Mouse (Mus musculus) hindbrain, embryonic 14.5 days (tissue): ENCODE results near the gene Gprc5d. TPM values are rescaled to one million over a fixed set of nuclear protein-coding genes. Genes with fewer than 3 reads are reported as not detected.

Experiments
- ATAC-seq: fragments of 200-750 bp; cut with Nextera tagmentation; 2 replicates; pipeline ENCODE4 v1.8.0; 2017; ENCODE audit warnings: moderate number of reproducible peaks, mild to moderate bottlenecking, moderate TSS enrichment, moderate library complexity; ENCODE audit not compliant: low FRiP score
- DNase-seq: peaks from one replicate; pipeline ENCODE4 v3.0.0-alpha.2; 2015; ENCODE audit warnings: low spot score
- H3K27ac ChIP-seq: fragments of 300-500 bp; sonication (generic); 2 replicates; pipeline ENCODE4 v1.5.1; 2014; ENCODE audit warnings: mild to moderate bottlenecking, moderate library complexity
- H3K27me3 ChIP-seq: fragments of 300-500 bp; sonication (generic); 2 replicates; pipeline ENCODE4 v1.6.1; 2014; ENCODE audit warnings: mild to moderate bottlenecking, low read length, mixed read lengths; ENCODE audit not compliant: control insufficient read depth, insufficient read depth
- H3K36me3 ChIP-seq: fragments of 300-500 bp; sonication (generic); replicated peaks from 2 replicates; pipeline ENCODE4 v1.6.1; 2014; ENCODE audit not compliant: control insufficient read depth, insufficient read depth
- H3K4me1 ChIP-seq: fragments of 300-500 bp; sonication (generic); replicated peaks from 2 replicates; pipeline ENCODE4 v1.6.1; 2014; ENCODE audit warnings: antibody characterized with exemption, low read length, mixed read lengths; ENCODE audit not compliant: control insufficient read depth, insufficient read depth
- H3K4me2 ChIP-seq: fragments of 300-500 bp; sonication (generic); replicated peaks from 2 replicates; pipeline ENCODE4 v1.6.1; 2014; ENCODE audit warnings: mild to moderate bottlenecking, moderate library complexity
- H3K4me3 ChIP-seq: fragments of 300-500 bp; sonication (generic); replicated peaks from 2 replicates; pipeline ENCODE4 v1.5.1; 2014; ENCODE audit warnings: mild to moderate bottlenecking, low read length
- H3K9ac ChIP-seq: fragments of 300-500 bp; sonication (generic); 2 replicates; pipeline ENCODE4 v1.6.1; 2014
- H3K9me3 ChIP-seq: fragments of 300-500 bp; sonication (generic); 2 replicates; pipeline ENCODE4 v1.6.1; 2016; ENCODE audit warnings: low read length; ENCODE audit not compliant: control insufficient read depth
- WGBS: fragments of 180-500 bp; shearing (Covaris S2); extraction: QIAGEN DNeasy Blood & Tissue Kit; methylation state at CpG from one replicate; pipeline ENCODE4 v1.1.7; 2014; 5-methylcytosine and 5-hydroxymethylcytosine counted together
- polyA plus RNA-seq: library from polyadenylated mRNA; unstranded; fragments of >200 nt; fragmentation: Nextera tagmentation; extraction: Ambion mirVana; gene quantifications from 2 replicates; pipeline ENCODE4 v1.2.1, GENCODE M21; 2014

The Gprc5d gene
- polyA plus RNA-seq, 1 experiment from 2014 or later: not detected

- ATAC-seq (no peak), DNase-seq (no peak)
- Histone ChIP-seq H3K4me1 (peaks cover 3% of the 10 kb centered on the region; the same call in 1 of the 2 replicates), H3K36me3 (no peaks in the 10 kb centered on the region), H3K4me2 (no peak overlapping the region), H3K27me3 (peaks cover 3% of the 10 kb centered on the region), H3K9ac (no peak overlapping the region), H3K4me3 (no peak overlapping the region), H3K9me3 (no peaks in the 10 kb centered on the region), H3K27ac (no peak overlapping the region)
- WGBS: 11% methylated on average over 6 of the region's 6 CpGs
These were observed 5.0 kb downstream of the Gprc5d start for GRCm38 (mm10) chr6:135113114-135113436.

GRCm38 (mm10) chr6:135112411-135113113, 5.5 kb downstream of the Gprc5d start:
- DNase-seq: no peak
- H3K27ac ChIP-seq: no peak overlapping the region
- 9% methylated on average over 7 of the region's 7 CpGs for WGBS
- H3K36me3 ChIP-seq: no peaks in the 10 kb centered on the region
- H3K4me2 ChIP-seq: no peak overlapping the region
- no peak overlapping the region for H3K4me3 ChIP-seq
- peak; percentile 24; the same call in 1 of the 2 replicates for ATAC-seq
- no peak overlapping the region for H3K9ac ChIP-seq
- H3K27me3 ChIP-seq: peaks cover 3% of the 10 kb centered on the region
- H3K9me3 ChIP-seq: no peaks in the 10 kb centered on the region
- H3K4me1 ChIP-seq: peaks cover 3% of the 10 kb centered on the region; the same call in 1 of the 2 replicates

- H3K4me3 ChIP-seq: no peak overlapping the region
- ATAC-seq: no peak
- DNase-seq: no peak
- H3K27ac ChIP-seq: no peak overlapping the region
- peaks cover 6% of the 10 kb centered on the region for H3K27me3 ChIP-seq
- no peak overlapping the region for H3K4me2 ChIP-seq
- no peaks in the 10 kb centered on the region for H3K36me3 ChIP-seq
- H3K9ac ChIP-seq: no peak overlapping the region
- H3K9me3 ChIP-seq: no peaks in the 10 kb centered on the region
- 91% methylated on average over 6 of the region's 6 CpGs for WGBS
- no peaks in the 10 kb centered on the region for H3K4me1 ChIP-seq
These were observed 11.1 kb downstream of the Gprc5d start for GRCm38 (mm10) chr6:135107014-135107413.

- H3K27me3 ChIP-seq: peaks cover 3% of the 10 kb centered on the region; the same call in 1 of the 2 replicates
- no peak overlapping the region for H3K27ac ChIP-seq
- H3K9me3 ChIP-seq: no peaks in the 10 kb centered on the region
- H3K4me3 ChIP-seq: no peak overlapping the region
- H3K4me2 ChIP-seq: no peak overlapping the region
- no peak overlapping the region for H3K9ac ChIP-seq
- H3K36me3 ChIP-seq: no peaks in the 10 kb centered on the region
- DNase-seq: no peak
- no peak for ATAC-seq
- H3K4me1 ChIP-seq: no peaks in the 10 kb centered on the region
- WGBS: 85% methylated on average over 5 of the region's 5 CpGs
These were observed 15.3 kb downstream of the Gprc5d start for GRCm38 (mm10) chr6:135102736-135103303.

- H3K36me3 ChIP-seq: no peaks in the 10 kb centered on the region
- DNase-seq: no peak
- no peaks in the 10 kb centered on the region for H3K9me3 ChIP-seq
- H3K9ac ChIP-seq: no peak overlapping the region
- peaks cover 3% of the 10 kb centered on the region; the same call in 1 of the 2 replicates for H3K27me3 ChIP-seq
- no peak for ATAC-seq
- no peak overlapping the region for H3K4me3 ChIP-seq
- no peak overlapping the region for H3K4me2 ChIP-seq
- H3K4me1 ChIP-seq: no peaks in the 10 kb centered on the region
- WGBS: 78% methylated on average over 15 of the region's 15 CpGs
- H3K27ac ChIP-seq: no peak overlapping the region
These were observed 17.2 kb downstream of the Gprc5d start for GRCm38 (mm10) chr6:135100787-135101472.

GRCm38 (mm10) chr6:135092798-135093470, 25.1 kb downstream of the Gprc5d start:
- H3K4me1 ChIP-seq: no peaks in the 10 kb centered on the region
- H3K27ac ChIP-seq: no peak overlapping the region
- H3K9me3 ChIP-seq: no peaks in the 10 kb centered on the region
- no peak for ATAC-seq
- H3K4me3 ChIP-seq: no peak overlapping the region
- no peaks in the 10 kb centered on the region for H3K27me3 ChIP-seq
- 67% methylated on average over 12 of the region's 12 CpGs for WGBS
- no peak for DNase-seq
- H3K36me3 ChIP-seq: no peaks in the 10 kb centered on the region
- H3K9ac ChIP-seq: no peak overlapping the region
- H3K4me2 ChIP-seq: no peak overlapping the region

GRCm38 (mm10) chr6:135090661-135091060, 27.4 kb downstream of the Gprc5d start:
- WGBS: 53% methylated on average over 4 of the region's 4 CpGs
- Histone ChIP-seq H3K4me2 (no peak overlapping the region), H3K9ac (no peak overlapping the region), H3K4me3 (no peak overlapping the region), H3K9me3 (no peaks in the 10 kb centered on the region), H3K27ac (no peak overlapping the region), H3K27me3 (no peaks in the 10 kb centered on the region), H3K36me3 (no peaks in the 10 kb centered on the region), H3K4me1 (no peaks in the 10 kb centered on the region)
- ATAC-seq (no peak), DNase-seq (no peak)

- H3K27me3 ChIP-seq: no peaks in the 10 kb centered on the region
- no peaks in the 10 kb centered on the region for H3K4me1 ChIP-seq
- DNase-seq (no peak), ATAC-seq (no peak)
- H3K4me2 ChIP-seq: no peak overlapping the region
- no peaks in the 10 kb centered on the region for H3K36me3 ChIP-seq
- H3K27ac ChIP-seq: no peak overlapping the region
- no peak overlapping the region for H3K9ac ChIP-seq
- H3K4me3 ChIP-seq: no peak overlapping the region
- no peaks in the 10 kb centered on the region for H3K9me3 ChIP-seq
- 16% methylated on average over 8 of the region's 8 CpGs for WGBS
These were observed 28.3 kb downstream of the Gprc5d start for GRCm38 (mm10) chr6:135089786-135090185.
